Mouse (Mus musculus) embryo, embryonic 11 days (tissue): ENCODE results near the gene Gna12.

ENCODE experiments used
- DNase-seq: peaks from one replicate; pipeline ENCODE4 v3.0.0-alpha.2; 2015

The Gna12 gene

DNA sequence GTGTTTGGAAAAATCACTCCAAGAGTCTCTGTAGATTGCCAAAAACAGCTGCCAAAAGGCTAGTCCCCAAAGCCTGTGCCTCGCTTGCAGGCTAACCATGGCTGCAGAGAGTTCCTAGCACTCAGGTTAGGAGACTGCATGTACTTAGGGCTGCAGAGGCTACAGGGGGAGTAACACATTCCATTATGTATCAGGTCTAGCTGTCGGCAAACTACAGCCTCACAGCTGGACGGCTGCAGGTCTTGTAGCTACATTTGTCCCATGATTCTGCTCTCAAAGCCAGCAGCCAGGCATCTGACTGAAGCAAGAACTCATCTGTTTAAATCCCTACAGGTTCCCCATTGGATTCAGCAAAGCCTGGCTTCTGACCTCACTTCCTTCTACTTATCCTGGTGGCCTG is 35.5 kb downstream of the Gna12 start:
- no peak for DNase-seq

DNA sequence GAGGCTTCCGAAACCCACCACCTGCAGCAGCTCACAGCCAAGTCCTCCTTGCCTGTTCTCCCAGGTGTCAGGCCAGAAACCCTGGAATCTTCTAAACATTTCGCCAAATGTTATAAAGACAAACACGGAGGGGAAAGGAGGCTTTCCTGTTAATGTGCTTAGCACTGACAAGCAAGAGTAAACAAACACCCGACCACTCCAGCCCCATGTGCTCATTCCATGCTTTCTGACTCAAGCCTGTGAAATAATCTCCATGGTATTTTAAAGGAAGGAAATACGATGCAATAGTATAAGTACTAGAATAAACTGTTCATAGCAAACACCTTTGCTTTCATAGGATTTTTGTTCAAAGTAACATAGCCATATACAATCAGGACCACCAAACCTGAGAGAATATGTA is 38.0 kb downstream of the Gna12 start:
- no peak for DNase-seq

DNA sequence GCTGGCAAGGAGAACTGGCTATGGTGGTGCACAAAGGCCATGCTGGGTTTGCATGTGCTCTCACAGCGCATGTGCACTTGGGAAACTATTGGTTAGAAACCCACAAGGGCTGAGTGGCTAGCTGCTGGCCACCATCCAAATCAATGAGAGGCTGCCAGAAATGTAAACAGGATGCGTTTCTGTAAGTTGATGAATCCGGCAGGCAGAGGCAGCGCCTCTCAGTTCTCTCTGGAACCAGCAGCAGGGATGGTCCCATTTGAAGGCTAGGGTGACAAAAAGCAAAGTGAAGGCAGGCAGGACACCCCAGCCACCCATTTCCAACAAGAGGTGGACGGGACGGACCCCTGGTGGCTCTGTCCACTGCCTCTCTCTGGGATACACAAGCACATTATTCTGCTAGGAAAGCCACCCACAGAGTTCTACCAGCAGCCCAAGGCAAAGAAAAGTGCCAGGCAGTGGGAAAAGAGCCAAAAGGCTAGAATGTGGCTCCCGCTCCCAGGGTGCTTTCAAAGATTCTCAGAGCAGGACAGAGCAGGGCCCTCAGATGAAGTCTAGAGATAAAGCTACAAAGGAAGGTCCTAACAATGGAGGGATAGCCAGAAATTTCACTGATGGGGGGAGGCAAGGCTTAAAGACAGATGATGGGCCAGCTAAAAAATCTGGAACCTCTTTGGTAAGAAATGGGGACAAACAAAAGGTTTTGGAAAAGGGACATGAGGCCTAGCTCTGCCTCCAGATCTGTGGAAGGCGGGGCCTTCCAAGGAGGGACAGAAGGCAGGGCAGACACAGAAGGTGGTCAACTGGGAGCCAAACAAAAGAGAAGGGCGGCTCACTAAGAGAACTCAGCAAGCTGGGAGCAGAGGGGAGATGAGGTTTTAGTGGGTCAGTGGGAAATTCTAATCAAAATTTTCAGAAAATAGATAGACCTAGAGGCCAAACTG is 39.0 kb downstream of the Gna12 start:
- DNase-seq = peak; percentile 41

DNA sequence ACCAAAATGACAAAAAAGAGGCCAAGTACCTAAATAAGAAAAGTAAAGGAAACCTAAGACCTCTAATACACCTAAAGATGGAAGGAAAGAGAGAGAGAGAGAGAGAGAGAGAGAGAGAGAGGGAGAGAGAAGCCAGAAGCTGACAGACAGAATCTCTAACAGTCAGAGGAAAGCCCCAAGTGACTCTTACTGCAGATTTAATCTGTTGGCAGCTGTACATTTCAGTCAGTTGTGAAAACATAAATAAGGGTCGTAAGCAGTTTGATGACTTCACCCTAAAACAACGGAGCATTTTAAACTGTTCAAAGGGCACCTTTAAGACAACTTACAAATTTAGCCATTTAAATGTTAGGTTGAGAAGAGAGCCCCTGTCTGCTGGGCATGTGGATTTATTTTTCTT is 39.8 kb downstream of the Gna12 start:
- DNase-seq = no peak

DNA sequence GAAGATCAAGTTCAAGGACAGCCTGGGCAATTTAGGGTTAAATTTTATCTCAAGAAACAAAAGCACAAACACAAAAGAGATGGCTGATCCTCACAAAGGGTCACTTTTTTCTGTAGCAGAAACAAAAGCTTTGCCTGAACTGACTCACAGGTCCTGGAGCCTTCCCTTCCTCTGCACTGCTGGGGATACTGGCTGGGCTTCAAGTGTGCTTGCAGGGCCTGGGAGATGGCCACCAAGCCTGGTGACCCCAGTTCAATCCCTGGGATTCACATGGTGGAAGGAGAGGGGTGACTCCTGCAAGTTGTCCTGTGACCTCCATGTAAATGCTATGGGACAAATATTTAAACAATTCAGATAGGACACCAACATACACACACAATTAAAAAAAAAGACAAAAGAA is 40.7 kb downstream of the Gna12 start:
- no peak for DNase-seq

DNA sequence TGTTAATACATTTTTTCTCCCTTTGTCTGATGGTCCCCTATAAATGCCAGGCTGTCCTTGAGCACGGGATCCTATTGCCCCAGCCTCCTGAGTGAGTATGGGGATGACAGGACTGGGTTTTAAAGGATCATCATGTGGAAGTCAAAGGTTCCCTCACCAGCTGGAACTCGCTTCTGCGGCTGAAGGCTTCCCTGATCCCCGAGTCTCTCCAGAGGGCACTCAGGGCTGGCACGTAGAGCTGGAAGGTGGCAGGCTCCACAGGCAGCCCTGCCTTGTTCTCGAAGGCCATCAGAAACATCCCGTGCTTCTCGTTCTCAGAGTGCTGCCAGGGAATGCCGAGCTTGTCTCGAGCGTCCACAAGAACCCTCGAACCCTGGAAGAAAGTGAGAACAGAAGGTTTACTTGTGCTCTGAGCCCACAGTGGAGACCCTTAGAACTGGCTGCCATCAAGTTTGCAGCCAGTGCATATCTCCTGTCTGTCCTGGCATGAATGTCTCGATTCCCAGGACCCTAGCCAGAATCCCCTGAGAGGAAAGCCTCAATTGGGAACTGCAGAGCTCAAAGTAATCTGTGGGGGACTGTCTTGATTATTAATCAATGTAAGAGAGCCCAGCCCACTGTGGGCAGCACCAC is 44.9 kb downstream of the Gna12 start:
- no peak for DNase-seq

DNA sequence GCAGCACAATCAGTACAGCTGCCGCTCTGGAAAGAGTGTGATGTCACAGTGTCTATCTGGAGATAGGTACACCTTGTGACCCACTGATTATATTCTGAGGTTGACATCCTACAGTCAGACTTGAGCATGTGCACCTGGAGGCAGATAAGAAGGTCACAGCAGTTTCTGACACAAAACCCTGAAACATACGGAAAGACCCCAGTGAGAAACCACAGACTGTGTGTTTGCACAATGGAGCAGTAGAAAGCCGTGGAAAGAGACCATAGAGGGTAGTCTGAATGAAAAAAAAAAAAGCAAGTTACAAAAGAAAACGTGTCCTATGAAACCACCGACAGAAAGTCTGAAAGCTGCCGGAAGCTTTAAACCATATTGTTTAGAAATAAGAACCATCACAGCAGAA is 45.9 kb downstream of the Gna12 start:
- no peak for DNase-seq

DNA sequence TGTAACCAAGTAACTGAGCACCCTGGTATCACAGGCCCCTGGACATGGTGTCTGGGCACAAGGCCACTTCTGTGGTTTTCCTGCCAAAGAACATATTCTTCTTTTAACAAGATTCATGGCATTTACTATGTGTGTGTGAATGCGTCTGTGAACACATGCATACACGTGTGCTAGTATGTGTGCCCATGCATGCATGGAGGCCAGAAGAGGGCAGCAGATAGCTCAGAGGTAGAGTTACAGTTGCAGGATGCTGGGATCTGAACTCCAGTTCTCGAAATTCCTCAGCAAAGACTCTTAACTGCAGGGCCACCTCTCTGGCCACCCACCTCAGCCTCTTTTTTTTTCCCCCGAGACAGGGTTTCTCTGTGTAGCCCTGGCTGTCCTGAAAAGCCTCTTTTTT is 46.7 kb downstream of the Gna12 start:
- no peak for DNase-seq

DNA sequence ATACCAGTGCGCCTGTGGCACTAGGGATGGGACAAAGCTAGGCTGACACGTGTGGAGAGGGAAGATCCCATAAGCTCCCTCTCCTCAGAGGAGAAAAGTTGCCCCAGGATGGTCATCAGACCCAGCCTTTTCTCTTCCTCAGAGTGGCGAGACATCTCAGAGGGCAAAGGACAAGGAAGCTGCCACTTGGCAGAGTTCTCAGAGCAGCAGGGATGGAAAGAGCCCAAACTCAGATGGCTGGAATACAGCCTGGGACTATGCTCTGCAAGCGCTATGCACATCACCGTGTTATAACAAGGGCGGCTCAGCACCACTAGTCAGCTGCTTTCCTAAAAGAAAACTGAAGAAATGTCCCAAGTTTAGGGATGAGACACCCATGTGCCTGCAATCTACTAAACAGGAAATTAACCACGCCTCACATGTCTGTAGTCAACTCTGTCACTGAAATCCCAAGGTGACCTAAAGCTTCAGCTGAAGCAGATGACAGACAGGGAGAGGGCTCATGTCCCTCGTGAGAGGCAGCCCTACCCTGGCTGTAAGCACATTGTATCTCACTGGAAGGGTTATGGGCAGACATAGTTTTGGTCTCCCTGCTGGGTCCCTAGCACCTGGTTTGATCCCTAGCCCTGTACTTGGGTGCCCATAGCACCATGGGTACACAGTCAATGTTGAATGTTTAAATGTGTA is 48.2 kb downstream of the Gna12 start:
- DNase-seq = no peak

DNA sequence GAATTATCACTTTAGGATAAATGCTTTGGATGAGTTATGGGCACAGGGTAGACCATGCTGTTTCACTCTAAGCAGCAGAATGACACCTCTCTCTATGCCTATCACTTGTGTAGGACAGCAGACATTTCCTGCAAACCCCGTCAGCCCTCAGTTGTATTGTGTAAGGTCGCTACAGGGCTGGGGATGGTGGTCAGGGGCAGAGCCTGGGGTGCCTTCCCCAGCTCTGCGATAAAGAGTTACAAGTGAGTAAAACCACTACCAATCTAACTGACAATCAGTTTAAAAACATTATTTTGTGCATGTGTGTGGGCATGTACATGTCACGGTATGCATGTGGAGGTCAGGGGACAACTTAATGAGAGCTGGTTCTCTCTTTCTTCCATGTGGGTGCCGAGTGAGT is 49.1 kb downstream of the Gna12 start:
- DNase-seq = no peak

DNA sequence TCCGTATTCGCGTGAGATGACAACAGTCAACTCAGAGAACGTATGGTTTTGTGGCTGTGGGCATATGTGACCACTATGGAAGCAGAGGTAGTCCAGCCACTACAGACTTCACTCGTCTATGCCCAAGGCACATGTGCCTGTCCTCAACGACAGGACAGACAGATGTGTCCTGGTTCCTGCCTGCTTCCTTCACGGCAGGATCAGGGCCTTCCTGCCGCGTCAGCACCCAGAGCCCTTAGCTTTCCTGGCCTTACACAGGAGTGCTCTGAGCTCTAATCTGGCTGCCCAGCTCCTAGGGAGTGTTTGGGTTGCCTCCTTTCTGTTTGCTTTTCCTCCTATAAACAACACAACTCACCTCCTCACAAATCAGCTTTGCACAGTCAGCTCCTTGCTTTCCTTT is 53.3 kb downstream of the Gna12 start:
- DNase-seq = no peak

DNA sequence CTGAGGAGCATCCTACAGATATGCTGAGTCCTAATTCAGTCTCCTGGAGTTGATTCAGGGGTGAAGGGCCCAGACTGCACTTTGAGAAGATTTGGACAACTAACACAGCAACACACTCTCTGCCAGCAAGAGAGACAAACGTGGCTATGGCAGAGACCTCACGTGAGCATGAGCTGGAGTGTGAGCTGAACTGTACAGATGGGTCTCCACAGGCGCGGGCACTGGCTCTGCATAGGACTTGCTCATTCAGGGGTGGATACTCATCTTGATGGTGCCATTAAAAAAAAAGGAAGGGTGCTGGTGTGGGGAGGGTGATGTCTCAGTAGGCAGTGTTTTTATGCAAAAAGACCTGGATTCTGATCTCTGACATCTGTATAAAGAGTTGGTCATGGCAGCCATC is 55.1 kb downstream of the Gna12 start:
- DNase-seq = no peak

DNA sequence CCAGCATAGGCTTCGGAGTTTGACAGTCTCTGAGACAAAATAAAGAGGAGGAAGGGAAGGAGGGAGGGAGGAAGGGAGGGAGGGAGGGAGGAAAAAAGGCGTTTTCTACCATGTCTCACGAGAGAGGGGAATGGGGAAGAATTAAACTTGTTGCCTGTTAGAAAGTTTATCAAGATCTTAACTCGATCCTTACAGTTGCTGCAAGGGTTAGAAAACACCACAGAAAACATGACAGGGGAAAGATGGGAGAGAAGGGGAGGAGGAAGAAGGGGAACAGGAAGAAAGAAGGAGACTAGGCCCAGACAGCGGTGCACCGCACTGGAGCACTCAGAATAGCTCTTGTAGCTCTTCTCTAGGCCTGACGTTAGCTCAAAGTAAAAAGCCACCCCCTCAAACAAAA is 58.1 kb downstream of the Gna12 start:
- no peak for DNase-seq

DNA sequence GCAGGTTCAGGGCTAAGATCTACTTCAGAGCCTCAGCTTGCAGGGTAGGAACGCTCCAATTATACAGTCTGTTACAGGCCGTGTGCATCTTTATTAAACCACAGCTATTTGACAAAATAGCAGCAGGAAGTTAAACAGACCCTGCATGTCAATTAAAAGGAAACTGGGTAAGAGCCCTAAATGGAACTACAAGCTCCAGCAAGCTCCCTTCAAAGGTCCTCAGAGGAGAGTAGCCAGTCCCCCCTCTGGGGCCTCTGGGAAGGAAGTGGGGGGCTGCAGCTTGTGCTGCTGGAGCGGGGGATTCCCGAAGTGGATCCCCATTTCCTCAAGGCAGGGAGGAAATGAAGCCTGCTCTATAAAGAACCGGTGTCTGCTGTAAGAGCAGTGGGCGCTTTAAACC is 58.6 kb downstream of the Gna12 start:
- peak; percentile 19 for DNase-seq

DNA sequence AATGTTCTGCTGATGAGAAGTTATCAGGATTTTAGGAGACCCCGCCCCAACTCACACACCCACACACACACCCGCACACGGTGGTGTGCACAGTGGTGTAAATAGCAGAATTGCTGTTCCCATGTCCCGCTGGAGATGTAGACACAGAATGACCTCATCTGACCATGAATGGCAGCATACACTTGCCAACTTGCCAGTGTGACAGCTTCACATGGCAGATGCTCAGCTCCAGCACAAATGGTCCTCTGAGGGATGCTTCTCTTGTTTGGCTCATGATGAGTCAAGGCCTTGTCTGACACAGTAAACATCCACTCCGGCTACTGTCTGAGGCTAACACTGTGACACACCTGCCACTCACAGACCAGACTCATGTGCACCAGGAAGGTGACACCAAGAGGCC is 61.9 kb downstream of the Gna12 start:
- no peak for DNase-seq

DNA sequence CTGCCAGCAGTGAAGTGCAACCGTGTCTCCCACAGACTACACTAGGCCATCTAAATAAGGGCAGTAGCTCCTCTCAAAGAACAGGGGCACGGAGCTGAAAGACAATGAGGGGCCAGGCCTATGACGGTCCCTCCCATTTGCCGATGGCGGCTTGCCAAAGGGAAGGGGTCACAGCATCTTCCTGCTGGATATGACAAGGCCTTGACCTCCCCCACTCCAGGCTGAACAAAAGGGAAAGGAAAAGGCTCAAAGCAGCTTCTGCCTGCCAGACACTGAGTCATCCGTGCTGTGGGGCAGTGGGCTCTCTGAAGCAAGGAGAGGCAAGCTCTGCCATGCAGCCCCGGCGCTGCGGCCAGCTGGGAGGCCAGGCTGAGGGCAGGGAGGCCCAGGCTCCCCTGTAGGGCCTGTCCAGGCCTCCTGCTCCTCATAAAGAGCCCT is 62.5 kb downstream of the Gna12 start:
- peak; percentile 73 for DNase-seq

DNA sequence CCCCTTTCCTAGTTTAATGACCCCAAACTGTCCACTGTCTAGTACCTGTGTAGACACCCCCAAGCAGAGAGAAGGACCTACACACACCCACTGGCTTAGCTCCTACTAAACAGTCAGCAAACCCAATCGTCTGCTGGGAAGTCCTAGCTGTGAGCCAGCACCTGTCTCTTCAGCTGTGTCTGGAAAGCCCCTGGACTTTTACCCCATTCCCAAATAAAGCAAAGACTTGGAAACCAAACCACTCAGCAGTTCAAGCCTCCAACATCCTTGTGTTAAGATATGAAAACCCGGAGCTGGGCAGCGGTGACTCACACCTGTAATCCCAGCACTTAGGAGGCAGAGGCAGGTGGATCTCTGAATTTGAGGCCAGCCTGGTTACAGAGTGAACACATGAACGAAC is 63.7 kb downstream of the Gna12 start:
- no peak for DNase-seq

DNA sequence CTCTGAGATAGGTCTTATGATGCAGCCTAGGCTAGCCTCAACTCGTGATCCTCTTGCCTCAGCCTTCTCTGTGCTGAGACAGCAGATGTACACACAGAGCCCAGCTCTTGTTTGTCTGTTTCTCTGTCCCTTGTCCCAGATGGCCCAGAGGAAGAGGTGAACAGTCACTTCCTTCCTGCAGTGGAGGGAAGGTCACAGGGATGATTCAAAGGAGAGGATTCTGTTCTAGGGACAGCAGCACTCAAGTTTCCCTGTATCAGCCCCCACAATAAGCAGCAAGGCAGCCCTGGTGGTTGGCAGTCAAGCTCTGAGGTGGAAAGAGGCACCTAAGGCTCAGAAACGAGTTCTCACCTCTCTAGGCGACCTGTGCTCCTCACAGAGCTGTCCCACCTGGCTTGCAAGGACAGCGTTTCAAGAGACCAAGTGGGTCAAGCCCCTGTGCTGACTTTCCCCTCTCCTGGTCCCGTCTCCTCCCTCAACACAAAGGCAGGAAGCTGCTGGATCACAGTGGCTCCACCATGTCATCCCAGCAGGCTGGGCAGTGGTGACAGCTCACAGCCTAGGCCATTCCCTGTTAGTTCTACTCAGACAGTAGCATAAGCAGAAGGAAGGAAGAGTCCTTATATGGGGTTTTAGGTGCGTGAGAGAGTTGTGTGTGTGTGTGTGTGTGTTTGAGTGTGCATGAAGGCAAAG is 65.2 kb downstream of the Gna12 start:
- no peak for DNase-seq

DNA sequence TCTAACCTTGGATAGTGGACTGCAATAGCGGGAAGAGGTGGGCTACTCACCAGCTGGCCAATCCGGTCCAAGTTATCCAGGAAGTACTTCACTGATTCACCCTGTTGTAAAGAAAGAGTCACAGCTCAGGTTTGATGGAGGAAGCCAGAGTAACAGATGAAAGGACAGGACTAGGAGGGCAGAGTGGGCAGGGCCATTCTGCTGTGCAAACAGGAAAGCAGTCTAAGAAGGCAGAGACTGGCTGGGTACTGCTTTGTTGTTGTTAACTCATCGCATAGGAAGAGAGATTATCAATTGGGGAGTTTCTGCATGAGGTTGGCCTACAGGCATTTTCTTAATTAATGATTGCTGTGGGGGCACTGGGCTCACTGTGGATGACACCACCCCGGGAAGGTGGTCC is 67.7 kb downstream of the Gna12 start:
- DNase-seq = no peak

DNA sequence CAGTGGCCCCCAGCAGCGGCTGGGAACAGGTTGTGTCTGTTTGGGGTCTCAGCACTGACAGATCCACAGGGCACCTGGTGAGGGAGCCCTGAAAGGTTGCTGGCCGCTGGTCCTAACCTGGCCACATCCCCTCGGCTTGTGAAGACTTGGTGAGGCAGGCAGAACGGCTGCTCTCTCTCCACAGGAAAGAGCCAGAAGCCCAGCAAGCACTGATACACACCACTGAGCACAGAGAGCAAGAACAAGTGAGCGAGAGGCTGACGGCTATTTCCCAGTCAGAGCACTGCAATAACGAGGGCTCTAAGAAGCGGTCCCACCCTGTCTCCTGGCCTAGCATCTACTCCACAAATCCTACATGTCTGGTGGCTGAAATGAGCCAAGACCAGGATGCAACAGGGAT is 71.4 kb downstream of the Gna12 start:
- DNase-seq = no peak

DNA sequence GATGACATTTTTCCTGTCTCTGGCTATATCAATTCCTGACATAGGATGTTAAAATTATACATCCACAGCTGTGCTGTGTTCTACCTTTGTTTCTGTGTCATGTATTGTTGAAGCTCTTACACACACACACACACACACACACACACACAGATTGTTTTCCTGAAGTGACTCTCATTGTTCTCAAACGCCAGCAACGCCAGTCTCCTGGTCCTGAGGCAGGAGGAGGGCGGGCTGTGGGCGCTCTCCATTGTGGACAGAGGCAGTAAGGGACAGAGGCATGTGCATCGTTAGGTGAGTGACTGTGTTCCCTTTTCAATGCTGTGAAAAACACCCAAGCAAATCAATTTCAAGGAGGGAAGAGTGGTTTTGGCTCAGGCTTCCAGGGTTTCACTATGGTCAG is 77.0 kb downstream of the Gna12 start:
- DNase-seq = no peak

DNA sequence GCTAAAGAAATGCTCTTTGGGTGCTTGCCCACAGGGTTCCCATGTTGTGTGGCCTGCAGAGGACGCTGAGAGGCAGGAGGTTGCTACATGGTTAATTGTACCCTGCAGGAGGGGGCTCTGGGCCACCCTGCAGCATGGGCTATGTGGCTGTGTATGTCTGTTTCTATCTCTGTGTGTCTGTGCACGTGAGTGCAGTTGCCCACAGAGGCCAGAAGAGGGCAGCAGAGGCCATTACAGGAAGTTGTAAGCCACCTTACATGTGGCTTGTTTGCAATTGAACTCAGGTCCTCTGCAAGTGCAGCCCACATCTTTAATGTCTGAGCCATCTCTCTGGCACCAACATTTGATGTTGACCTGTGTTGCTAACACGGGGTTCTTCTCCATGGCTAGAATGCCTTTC is 77.6 kb downstream of the Gna12 start:
- no peak for DNase-seq

DNA sequence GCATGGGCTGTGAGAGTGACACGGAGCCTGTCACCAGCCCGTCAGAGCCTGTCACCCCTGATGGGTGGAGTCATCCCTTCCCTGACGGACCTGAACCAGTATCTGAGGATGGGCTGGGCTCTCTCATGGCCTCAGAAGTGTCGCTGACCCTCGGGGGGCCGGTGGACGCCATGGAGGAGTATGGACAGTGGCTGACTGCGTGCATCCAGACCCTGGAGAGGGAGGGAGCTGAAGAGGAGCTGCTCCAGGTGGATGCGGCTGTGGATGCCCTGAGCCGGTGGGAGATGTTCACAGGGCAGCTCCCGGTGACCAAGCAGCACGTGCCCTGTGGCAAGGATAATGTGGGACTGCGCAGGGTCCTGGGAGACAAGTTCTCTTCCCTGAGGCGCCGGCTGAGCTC is 78.2 kb downstream of the Gna12 start:
- DNase-seq = no peak
